Mouse (Mus musculus) MEL (cell line): ENCODE results near the gene Supt16.

ENCODE experiments used
- CTCF ChIP-seq, 3 experiments: IDR thresholded peaks in 2 of 3; conservative IDR thresholded peaks in 1 of 3; 2 replicates each; pipeline ENCODE4 v1.5.1; 2011 to 2012; ENCODE audit warnings: low read length in 3 of 3, low read depth in 2 of 3, mild to moderate bottlenecking in 2 of 3, improper control_type of control experiment in 1 of 3, inconsistent platforms in 1 of 3, mixed read lengths in 1 of 3, moderate library complexity in 1 of 3; ENCODE audit not compliant: control insufficient read depth in 1 of 3, insufficient read depth in 1 of 3, poor library complexity in 1 of 3, severe bottlenecking in 1 of 3
- EP300 ChIP-seq, 2 experiments: IDR thresholded peaks; 2 replicates each; pipeline ENCODE4 v1.6.1; 2011; ENCODE audit warnings: improper control_type of control experiment in 2 of 2, low read length in 2 of 2, low read depth in 1 of 2, mild to moderate bottlenecking in 1 of 2
- GATA1 ChIP-seq: IDR thresholded peaks from 2 replicates; pipeline ENCODE4 v1.6.1; 2011; ENCODE audit warnings: low read depth, low read length, improper control_type of control experiment
- HCFC1 ChIP-seq: IDR thresholded peaks from 2 replicates; pipeline ENCODE4 v1.6.1; 2012; ENCODE audit warnings: low read depth, mild to moderate bottlenecking, inconsistent platforms, low read length, improper control_type of control experiment, moderate library complexity
- MAX ChIP-seq: IDR thresholded peaks from 2 replicates; pipeline ENCODE4 v1.6.1; 2011; ENCODE audit warnings: low read length, improper control_type of control experiment
- MEF2A ChIP-seq: IDR thresholded peaks from 2 replicates; pipeline ENCODE4 v1.6.1; 2014; ENCODE audit warnings: low read depth, mild to moderate bottlenecking, inconsistent platforms, low read length, improper control_type of control experiment; ENCODE audit not compliant: poor library complexity, insufficient replicate concordance, severe bottlenecking; ENCODE audit errors: extremely low read depth
- POLR2A ChIP-seq, 2 experiments: IDR thresholded peaks; 2 replicates each; pipeline ENCODE4 v1.6.1; 2011 to 2012; ENCODE audit warnings: low read length in 2 of 2, mild to moderate bottlenecking in 2 of 2, control low read depth in 1 of 2, improper control_type of control experiment in 1 of 2, low read depth in 1 of 2, moderate library complexity in 1 of 2; ENCODE audit not compliant: control insufficient read depth in 1 of 2, insufficient read depth in 1 of 2, poor library complexity in 1 of 2
- POLR2AphosphoS2 ChIP-seq: IDR thresholded peaks from 2 replicates; pipeline ENCODE4 v1.6.1; 2011; ENCODE audit warnings: low read length, improper control_type of control experiment
- RCOR1 ChIP-seq: IDR thresholded peaks from 2 replicates; pipeline ENCODE4 v1.6.1; 2012; ENCODE audit warnings: low read depth, mild to moderate bottlenecking, inconsistent platforms, low read length, improper control_type of control experiment
- USF1 ChIP-seq: IDR thresholded peaks from 2 replicates; pipeline ENCODE4 v1.6.1; 2014; ENCODE audit warnings: low read depth, mild to moderate bottlenecking, inconsistent platforms, low read length, improper control_type of control experiment, moderate library complexity
- ZC3H11A ChIP-seq: IDR thresholded peaks from 2 replicates; pipeline ENCODE4 v1.6.1; 2012; ENCODE audit warnings: low read depth, mild to moderate bottlenecking, inconsistent platforms, low read length, improper control_type of control experiment

- TF ChIP-seq CTCF (IDR thresholded peaks at IDR 0.05 in 2 of 3, conservative IDR thresholded peaks at IDR 0.05 in 1 of 3; ENCODE audit: control insufficient read depth in 1 of 3, insufficient read depth in 1 of 3, low read depth in 2 of 3, low read length in 3 of 3, poor library complexity in 1 of 3, severe bottlenecking in 1 of 3): peak; percentile 67 to 79 (median 73)
- no peak for TF ChIP-seq MAX
- TF ChIP-seq POLR2A (IDR thresholded peaks at IDR 0.05; ENCODE audit: control insufficient read depth in 1 of 2, insufficient read depth in 1 of 2, low read depth in 1 of 2, low read length in 2 of 2, poor library complexity in 1 of 2): no peak
- no peak for TF ChIP-seq RCOR1
- no peak for TF ChIP-seq EP300 (IDR thresholded peaks at IDR 0.05; ENCODE audit: low read depth in 1 of 2, low read length in 2 of 2)
- TF ChIP-seq GATA1: peak; percentile 59; the same call in 1 of the 2 replicates
- TF ChIP-seq HCFC1: no peak
- no peak for TF ChIP-seq POLR2AphosphoS2
- no peak for TF ChIP-seq USF1
- TF ChIP-seq MEF2A: no peak
- TF ChIP-seq ZC3H11A: no peak
Measured at GRCm38 (mm10) chr14:52190740-52191359, 6.4 kb downstream of the Supt16 start.
